Mouse (Mus musculus) yolk sac, embryonic 10.5 days (tissue): ENCODE measurements at regions not wholly inside any gene's neighbourhood (a gene's known extent, or its start where the extent isn't known, plus 50 kb on each side); places are given as distances from the start of the nearest gene placed in this dataset.
A peak's percentile ranks its signal among the peaks of the same experiment; 100 is the strongest.

ENCODE experiments used
- DNase-seq: peaks from one replicate; pipeline ENCODE4 v3.0.0-alpha.2; 2017; ENCODE audit warnings: low spot score

- no peak for DNase-seq
Observed at GRCm38 (mm10) chr7:71041388-71041787, 309.9 kb downstream of the Gm10295 start.

GRCm38 (mm10) chr7:71040846-71041245 is 310.4 kb downstream of the Gm10295 start:
- no peak for DNase-seq

GRCm38 (mm10) chr7:71038537-71038936 is 312.7 kb downstream of the Gm10295 start:
- no peak for DNase-seq

DNA sequence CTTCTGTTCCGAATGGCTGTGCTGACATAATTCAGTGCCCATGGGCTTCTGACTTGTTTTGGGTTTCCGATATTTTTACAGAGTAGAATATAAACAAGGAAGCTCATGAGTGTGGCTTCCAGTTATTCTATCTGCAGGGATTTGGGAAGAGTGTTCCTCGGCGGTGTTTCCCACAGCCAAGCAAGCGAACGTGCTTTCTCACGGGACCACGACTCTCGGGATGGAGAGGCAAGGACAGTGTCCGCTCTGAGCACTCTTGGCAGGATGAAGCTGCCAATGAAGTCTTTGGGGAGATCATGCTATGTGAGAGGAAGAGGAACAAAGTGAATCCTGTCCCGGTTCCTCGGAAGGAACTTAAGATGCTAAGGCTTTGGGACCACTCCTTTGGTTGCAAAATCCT is 318.2 kb downstream of the Gm10295 start:
- no peak for DNase-seq

DNA sequence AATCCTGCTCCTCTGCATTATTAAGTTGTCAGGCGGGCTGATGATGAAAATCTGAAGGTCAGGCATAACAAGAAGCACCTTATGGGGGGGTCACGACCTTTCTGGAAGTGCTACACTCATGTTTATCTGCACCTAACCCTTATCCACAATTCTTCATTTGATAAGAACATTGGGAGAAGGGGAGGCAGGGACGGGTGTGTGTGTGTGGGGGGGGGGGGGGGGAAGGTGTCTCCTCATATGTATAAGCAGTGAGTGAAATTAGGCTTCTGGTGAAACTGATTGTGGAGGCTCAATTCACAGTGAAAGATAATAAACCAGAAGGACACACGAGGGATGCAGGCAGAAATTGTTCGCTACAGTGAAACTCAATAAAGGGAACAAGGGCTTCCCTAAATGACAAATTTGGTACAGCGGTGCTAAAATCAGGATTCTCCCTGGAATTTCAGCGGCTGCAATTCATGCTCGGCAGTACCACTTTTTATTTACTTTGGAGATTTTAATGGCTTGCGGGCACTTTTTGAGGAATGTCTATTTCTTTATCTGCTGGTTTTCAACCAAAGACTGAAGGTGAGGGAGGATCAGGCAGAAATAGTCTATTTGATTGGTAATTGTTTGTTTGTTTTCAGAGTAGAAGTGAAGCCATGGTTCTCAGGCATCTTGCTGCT is 327.2 kb downstream of the Gm10295 start:
- DNase-seq: no peak

DNA sequence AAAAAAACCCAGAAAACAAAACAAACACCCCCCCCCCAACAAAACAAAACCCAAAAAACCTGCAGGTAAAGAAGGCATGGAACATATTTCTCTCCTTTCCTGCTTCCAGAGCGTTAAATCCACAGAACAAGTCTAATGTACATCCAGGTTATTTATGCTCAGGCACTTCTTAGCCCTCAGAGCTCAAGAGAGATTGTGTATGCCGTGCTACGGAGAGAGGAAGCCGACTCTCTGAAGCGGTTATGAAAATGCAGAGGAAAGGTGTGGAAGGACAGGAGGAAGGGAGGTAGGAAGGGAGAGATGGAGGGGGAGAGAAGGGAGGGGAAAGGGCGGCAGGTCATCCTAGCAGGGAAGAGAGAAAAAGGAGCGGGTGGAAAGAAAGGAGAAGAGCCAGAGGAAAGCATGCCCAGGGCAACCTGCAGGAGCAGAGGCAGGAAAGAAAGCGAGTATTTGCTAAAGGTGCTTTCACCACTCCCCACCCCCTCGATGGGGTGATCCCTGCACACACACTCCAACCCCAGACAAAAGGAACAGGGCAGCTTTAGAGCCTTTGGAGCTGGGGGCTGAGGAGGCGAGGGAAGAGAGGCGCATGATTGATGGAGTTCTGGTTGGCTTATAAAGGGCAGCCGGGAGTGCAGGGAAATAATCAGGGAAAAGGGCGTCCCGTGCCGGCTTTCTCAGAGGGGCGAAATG is 327.9 kb downstream of the Gm10295 start:
- DNase-seq: peak; percentile 25
